Mouse (Mus musculus) hindbrain, embryonic 11.5 days (tissue): Measurements from ENCODE around the gene Ccdc183. TPM values are rescaled to one million over a fixed set of nuclear protein-coding genes. Genes with fewer than 3 reads are reported as not detected.

Source experiments
- ATAC-seq: fragments of 200-750 bp; cut with Nextera tagmentation; 2 replicates; pipeline ENCODE4 v1.8.0; 2017; ENCODE audit warnings: mild to moderate bottlenecking, moderate TSS enrichment, moderate library complexity; ENCODE audit not compliant: low FRiP score
- DNase-seq: peaks from one replicate; pipeline ENCODE4 v3.0.0-alpha.2; 2015; ENCODE audit warnings: low spot score
- H3K27ac ChIP-seq: fragments of 300-500 bp; sonication (generic); 2 replicates; pipeline ENCODE4 v1.5.1; 2014; ENCODE audit warnings: mild to moderate bottlenecking, low read depth, low read length
- H3K27me3 ChIP-seq: fragments of 300-500 bp; sonication (generic); 2 replicates; pipeline ENCODE4 v1.6.1; 2014; ENCODE audit warnings: mild to moderate bottlenecking, low read length, moderate library complexity, mixed read lengths; ENCODE audit not compliant: control insufficient read depth, insufficient read depth
- H3K36me3 ChIP-seq: fragments of 300-500 bp; sonication (generic); 2 replicates; pipeline ENCODE4 v1.6.1; 2014; ENCODE audit warnings: mild to moderate bottlenecking, low read length, moderate library complexity, mixed read lengths; ENCODE audit not compliant: control insufficient read depth, insufficient read depth
- H3K4me1 ChIP-seq: fragments of 300-500 bp; sonication (generic); replicated peaks from 2 replicates; pipeline ENCODE4 v1.6.1; 2014; ENCODE audit warnings: low read length, mixed read lengths; ENCODE audit not compliant: control insufficient read depth, insufficient read depth
- H3K4me2 ChIP-seq: fragments of 300-500 bp; sonication (generic); replicated peaks from 2 replicates; pipeline ENCODE4 v1.6.1; 2014; ENCODE audit warnings: mild to moderate bottlenecking, low read depth, low read length
- H3K4me3 ChIP-seq: fragments of 300-500 bp; sonication (generic); 2 replicates; pipeline ENCODE4 v1.5.1; 2014; ENCODE audit warnings: low read depth, low read length
- H3K9ac ChIP-seq: fragments of 300-500 bp; sonication (generic); 2 replicates; pipeline ENCODE4 v1.6.1; 2014; ENCODE audit warnings: low read depth, low read length
- H3K9me3 ChIP-seq: fragments of 300-500 bp; sonication (generic); 2 replicates; pipeline ENCODE4 v1.6.1; 2016; ENCODE audit warnings: low read length; ENCODE audit not compliant: control insufficient read depth
- WGBS: fragments of 180-500 bp; shearing (Covaris S2); extraction: QIAGEN DNeasy Blood & Tissue Kit; methylation state at CpG from one replicate; pipeline ENCODE4 v1.1.7; 2014; 5-methylcytosine and 5-hydroxymethylcytosine counted together
- polyA plus RNA-seq: library from polyadenylated mRNA; unstranded; fragments of >200 nt; fragmentation: Nextera tagmentation; extraction: Ambion mirVana; gene quantifications from 2 replicates; pipeline ENCODE4 v1.2.1, GENCODE M21; 2014

Gene Ccdc183
- polyA plus RNA-seq, 1 experiment from 2014 or later, result 0.22 TPM

- WGBS, result 91% methylated on average over 3 of the region's 3 CpGs
- H3K9me3 ChIP-seq, result no peaks in the 10 kb centered on the region
- H3K4me1 ChIP-seq, result peaks cover 7% of the 10 kb centered on the region; the same call in 1 of the 2 replicates
- ATAC-seq, result no peak
- no peak overlapping the region for H3K27ac ChIP-seq
- H3K36me3 ChIP-seq, result peaks cover 3% of the 10 kb centered on the region; the same call in 1 of the 2 replicates
- no peak overlapping the region for H3K9ac ChIP-seq
- no peaks in the 10 kb centered on the region for H3K27me3 ChIP-seq
- H3K4me3 ChIP-seq, result no peak overlapping the region
- no peak for DNase-seq
- no peak overlapping the region for H3K4me2 ChIP-seq
These were observed 48.2 kb downstream of the Ccdc183 start for GRCm38 (mm10) chr2:25569323-25569722.

DNA sequence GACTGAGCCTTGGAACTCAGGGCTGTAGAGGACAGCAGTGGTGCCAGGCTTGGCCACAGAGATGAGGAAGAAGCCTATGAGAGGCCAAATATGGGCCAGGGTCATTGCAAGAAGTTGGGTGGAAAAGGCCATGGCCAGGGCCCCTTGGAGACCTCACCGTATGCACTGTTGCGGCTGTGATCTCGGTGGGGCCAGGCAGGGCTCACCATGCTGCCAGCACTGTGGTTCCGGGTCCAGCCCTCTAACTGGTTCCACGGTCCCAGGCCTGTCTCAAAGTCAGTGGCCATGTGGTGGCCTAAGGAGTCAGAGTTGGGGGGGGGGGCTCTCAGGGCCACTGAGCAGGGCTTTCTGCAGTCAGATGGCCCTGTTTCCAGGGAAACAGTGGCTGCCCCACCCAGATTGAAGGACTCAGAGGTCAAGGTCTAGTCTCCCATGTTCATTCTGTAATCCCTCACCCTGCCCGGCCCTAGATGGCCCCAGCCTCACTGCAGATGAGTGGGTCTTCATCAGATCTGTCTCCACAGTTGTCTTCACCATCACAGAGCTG lies 48.9 kb downstream of the Ccdc183 start:
- Histone ChIP-seq H3K27ac (no peak overlapping the region), H3K4me3 (no peak overlapping the region), H3K36me3 (peaks cover 3% of the 10 kb centered on the region; the same call in 1 of the 2 replicates), H3K4me2 (no peak overlapping the region), H3K27me3 (no peaks in the 10 kb centered on the region), H3K4me1 (peaks cover 2% of the 10 kb centered on the region; the same call in 1 of the 2 replicates), H3K9ac (no peak overlapping the region), H3K9me3 (no peaks in the 10 kb centered on the region)
- DNase-seq, result no peak
- 87% methylated on average over 6 of the region's 6 CpGs for WGBS
- no peak for ATAC-seq

DNA sequence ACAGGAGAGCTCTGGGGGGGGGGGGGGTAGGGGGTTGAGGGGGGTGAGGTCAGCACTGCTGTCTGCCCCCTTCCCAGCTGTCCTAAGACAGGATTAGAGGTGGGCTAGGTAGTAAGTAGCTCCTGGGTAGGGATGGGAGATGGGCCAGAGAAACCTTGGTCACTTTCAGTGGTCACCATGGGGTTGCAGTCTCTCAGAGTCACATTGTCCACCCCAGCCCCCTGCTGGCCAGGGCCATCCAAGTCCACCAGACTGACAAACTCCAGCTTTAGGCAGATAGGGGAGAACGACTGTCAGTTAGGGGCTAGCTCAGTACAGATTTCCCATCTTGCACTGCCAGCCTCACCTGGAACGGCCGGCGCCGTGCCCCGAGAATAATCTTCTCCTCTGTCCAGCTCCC lies 50.9 kb downstream of the Ccdc183 start:
- Histone ChIP-seq H3K4me2 (no peak overlapping the region), H3K9ac (no peak overlapping the region), H3K4me1 (no peaks in the 10 kb centered on the region), H3K27ac (no peak overlapping the region), H3K27me3 (no peaks in the 10 kb centered on the region), H3K4me3 (no peak overlapping the region), H3K36me3 (peaks cover 6% of the 10 kb centered on the region), H3K9me3 (no peaks in the 10 kb centered on the region)
- ATAC-seq (0 out of 2 replicates have a peak, but pooled peaks have one; percentile 17), DNase-seq (peak; percentile 35)
- WGBS, result 90% methylated on average over 6 of the region's 6 CpGs

- H3K4me2 ChIP-seq, result no peak overlapping the region
- H3K4me3 ChIP-seq, result no peak overlapping the region
- H3K27ac ChIP-seq, result no peak overlapping the region
- no peak for DNase-seq
- no peak overlapping the region for H3K9ac ChIP-seq
- H3K27me3 ChIP-seq, result no peaks in the 10 kb centered on the region
- H3K36me3 ChIP-seq, result peaks cover 11% of the 10 kb centered on the region
- no peaks in the 10 kb centered on the region for H3K9me3 ChIP-seq
- ATAC-seq, result no peak
- 89% methylated on average over 8 of the region's 8 CpGs for WGBS
- H3K4me1 ChIP-seq, result no peaks in the 10 kb centered on the region
These were observed 51.7 kb downstream of the Ccdc183 start for GRCm38 (mm10) chr2:25565741-25566140.

DNA sequence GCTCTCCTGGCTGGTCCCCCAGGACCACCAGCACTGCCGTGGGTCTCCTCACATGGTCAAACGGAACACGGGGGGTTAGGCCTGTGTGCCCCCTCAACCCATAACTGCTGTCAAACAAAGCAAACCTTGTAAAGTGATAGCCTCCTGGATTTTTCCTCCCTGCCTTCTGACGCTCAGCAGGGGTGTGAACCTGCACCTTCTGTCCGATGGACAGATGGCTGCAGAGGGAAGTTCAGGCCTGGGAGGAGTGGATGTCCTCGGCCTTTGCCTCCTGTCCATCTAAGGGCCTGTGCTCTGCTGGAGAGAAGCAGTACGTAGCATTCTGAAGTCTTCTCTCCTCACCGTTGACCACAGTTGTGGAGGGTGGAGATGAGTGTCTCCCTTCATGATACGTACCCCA lies 55.5 kb downstream of the Ccdc183 start:
- no peak for DNase-seq
- H3K9ac ChIP-seq, result no peak overlapping the region
- H3K36me3 ChIP-seq, result peaks cover 11% of the 10 kb centered on the region
- no peaks in the 10 kb centered on the region for H3K9me3 ChIP-seq
- no peak for ATAC-seq
- no peaks in the 10 kb centered on the region for H3K27me3 ChIP-seq
- H3K4me2 ChIP-seq, result no peak overlapping the region
- no peak overlapping the region for H3K4me3 ChIP-seq
- no peak overlapping the region for H3K27ac ChIP-seq
- WGBS, result 83% methylated on average over 9 of the region's 9 CpGs
- H3K4me1 ChIP-seq, result peaks cover 3% of the 10 kb centered on the region; the same call in 1 of the 2 replicates

DNA sequence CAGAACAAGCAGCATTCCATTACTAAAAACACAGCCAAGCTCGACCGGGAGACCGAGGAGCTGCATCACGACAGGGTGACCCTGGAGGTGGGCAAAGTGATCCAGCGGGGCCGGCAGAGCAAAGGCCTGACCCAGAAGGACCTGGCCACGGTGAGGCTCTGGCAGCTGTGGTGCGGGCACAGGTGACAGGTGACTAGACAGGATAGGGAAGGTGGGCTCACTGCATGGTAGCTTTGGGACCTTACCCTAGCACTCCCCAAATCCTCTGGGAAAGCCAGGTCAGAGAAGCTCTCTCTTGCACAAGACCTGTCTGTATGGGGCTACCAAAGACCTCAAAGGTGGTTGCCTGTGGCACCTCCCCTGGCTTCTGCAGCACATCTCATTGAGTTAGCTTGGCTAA lies 56.9 kb downstream of the Ccdc183 start:
- WGBS, result 92% methylated on average over 8 of the region's 8 CpGs
- peaks cover 3% of the 10 kb centered on the region; the same call in 1 of the 2 replicates for H3K4me1 ChIP-seq
- H3K9me3 ChIP-seq, result no peaks in the 10 kb centered on the region
- H3K27me3 ChIP-seq, result no peaks in the 10 kb centered on the region
- H3K4me2 ChIP-seq, result no peak overlapping the region
- H3K9ac ChIP-seq, result no peak overlapping the region
- H3K36me3 ChIP-seq, result peaks cover 11% of the 10 kb centered on the region
- ATAC-seq, result no peak
- no peak overlapping the region for H3K27ac ChIP-seq
- DNase-seq, result no peak
- no peak overlapping the region for H3K4me3 ChIP-seq

- Histone ChIP-seq H3K4me1 (peaks cover 3% of the 10 kb centered on the region; the same call in 1 of the 2 replicates), H3K9ac (peak overlapping the region; percentile 94; the same call in 1 of the 2 replicates), H3K4me2 (peak overlapping the region; percentile 84), H3K36me3 (peaks cover 8% of the 10 kb centered on the region), H3K4me3 (peak overlapping the region; percentile 97), H3K27me3 (no peaks in the 10 kb centered on the region), H3K9me3 (no peaks in the 10 kb centered on the region), H3K27ac (no peak overlapping the region)
- ATAC-seq, result no peak
- WGBS, result 79% methylated on average over 6 of the region's 6 CpGs
- DNase-seq, result no peak
These were observed 58.7 kb downstream of the Ccdc183 start for GRCm38 (mm10) chr2:25558774-25559173.

Other genes starting within 250 kb of the Ccdc183 start
- 41.0 and 45.2 TPM in 2 replicates for gene Sapcd2, start 245.4 kb downstream of the Ccdc183 start, polyA plus RNA-seq
- gene Entpd2, start 221.8 kb downstream of the Ccdc183 start, polyA plus RNA-seq, result 0.21 TPM in 1 of 2 replicates, not detected in the other
- 123 and 151 TPM in 2 replicates for gene Npdc1, start 218.3 kb downstream of the Ccdc183 start, polyA plus RNA-seq
- gene Fut7, start 194.4 kb downstream of the Ccdc183 start, polyA plus RNA-seq, result 0.11 TPM in 1 of 2 replicates, not detected in the other
- gene Abca2, start 189.0 kb downstream of the Ccdc183 start, polyA plus RNA-seq, result 3.5 and 3.7 TPM in 2 replicates
- 0.57 TPM in 1 of 2 replicates, not detected in the other for gene Clic3, start 160.8 kb downstream of the Ccdc183 start, polyA plus RNA-seq
- gene Paxx, start 156.6 kb downstream of the Ccdc183 start, polyA plus RNA-seq, result 27.6 and 28.0 TPM in 2 replicates
- 0.39 and 0.64 TPM in 2 replicates for gene Ptgds, start 147.6 kb downstream of the Ccdc183 start, polyA plus RNA-seq
- not detected in 2 replicates for gene Lcn12, start 123.8 kb downstream of the Ccdc183 start, polyA plus RNA-seq
- gene Fbxw5, start 116.9 kb downstream of the Ccdc183 start, polyA plus RNA-seq, result 64.2 and 75.3 TPM in 2 replicates
- gene C8g, start 116.0 kb downstream of the Ccdc183 start, polyA plus RNA-seq, result 4.0 and 6.1 TPM in 2 replicates
- 25.3 and 32.3 TPM in 2 replicates for gene Traf2, start 70.7 kb downstream of the Ccdc183 start, polyA plus RNA-seq
- 380 and 436 TPM in 2 replicates for gene Edf1, start 59.8 kb downstream of the Ccdc183 start, polyA plus RNA-seq
- gene Mamdc4, start 42.8 kb downstream of the Ccdc183 start, polyA plus RNA-seq, result 3.0 and 4.2 TPM in 2 replicates
- gene Phpt1, start 42.5 kb downstream of the Ccdc183 start, polyA plus RNA-seq, result 161 and 167 TPM in 2 replicates
- gene Ajm1, start 35.9 kb downstream of the Ccdc183 start, polyA plus RNA-seq, result 0.38 and 0.59 TPM in 2 replicates
- 53.3 and 55.3 TPM in 2 replicates for gene Rabl6, start 9.2 kb downstream of the Ccdc183 start, polyA plus RNA-seq
- 17.6 and 18.0 TPM in 2 replicates for gene Tmem141, start 4.3 kb upstream of the Ccdc183 start, polyA plus RNA-seq
- 0.57 and 0.82 TPM in 2 replicates for gene Fcna, start 10.4 kb upstream of the Ccdc183 start, polyA plus RNA-seq
- not detected in 2 replicates for gene Lcn8, start 35.4 kb upstream of the Ccdc183 start, polyA plus RNA-seq
- gene Lcn5, start 40.3 kb upstream of the Ccdc183 start, polyA plus RNA-seq, result not detected in 2 replicates
- not detected in 2 replicates for gene Lcn6, start 59.1 kb upstream of the Ccdc183 start, polyA plus RNA-seq
- gene Lcn10, start 65.0 kb upstream of the Ccdc183 start, polyA plus RNA-seq, result 0.20 TPM in 1 of 2 replicates, not detected in the other
- gene Obp2a, start 82.4 kb upstream of the Ccdc183 start, polyA plus RNA-seq, result not detected in 2 replicates
- 65.1 and 71.6 TPM in 2 replicates for gene Bmyc, start 89.1 kb upstream of the Ccdc183 start, polyA plus RNA-seq
- not detected in 2 replicates for gene Obp2b, start 119.3 kb upstream of the Ccdc183 start, polyA plus RNA-seq
- gene Lcn3, start 147.9 kb upstream of the Ccdc183 start, polyA plus RNA-seq, result not detected in 2 replicates
- not detected in 2 replicates for gene Lcn11, start 159.3 kb upstream of the Ccdc183 start, polyA plus RNA-seq
- gene Gm13539, start 164.6 kb upstream of the Ccdc183 start, polyA plus RNA-seq, result not detected in 2 replicates
- gene Glt6d1, start 198.2 kb upstream of the Ccdc183 start, polyA plus RNA-seq, result not detected in 2 replicates
- not detected in 2 replicates for gene Lcn9, start 205.5 kb upstream of the Ccdc183 start, polyA plus RNA-seq
- not detected in 2 replicates for gene Sohlh1, start 229.6 kb upstream of the Ccdc183 start, polyA plus RNA-seq
- 0.64 and 0.86 TPM in 2 replicates for gene Kcnt1, start 246.1 kb upstream of the Ccdc183 start, polyA plus RNA-seq